Mouse (Mus musculus) liver, embryonic 15.5 days (tissue): ENCODE results near the gene Anxa4. TPM values are rescaled to one million over a fixed set of nuclear protein-coding genes. Genes with fewer than 3 reads are reported as not detected.

Experiments
- ATAC-seq: fragments of 200-750 bp; cut with Nextera tagmentation; 2 replicates; pipeline ENCODE4 v1.8.0; 2017; ENCODE audit warnings: moderate number of reproducible peaks, mild to moderate bottlenecking, moderate library complexity; ENCODE audit not compliant: insufficient read depth
- H3K27ac ChIP-seq: fragments of 300-500 bp; sonication (generic); replicated peaks from 2 replicates; pipeline ENCODE4 v1.5.1; 2015; ENCODE audit warnings: mild to moderate bottlenecking, inconsistent platforms
- H3K27me3 ChIP-seq: fragments of 300-500 bp; sonication (generic); 2 replicates; pipeline ENCODE4 v1.6.1; 2015; ENCODE audit warnings: mild to moderate bottlenecking, inconsistent platforms
- H3K36me3 ChIP-seq: fragments of 300-500 bp; sonication (generic); replicated peaks from 2 replicates; pipeline ENCODE4 v1.6.1; 2015; ENCODE audit warnings: moderate library complexity, mild to moderate bottlenecking, inconsistent platforms
- H3K4me1 ChIP-seq: fragments of 300-500 bp; sonication (generic); replicated peaks from 2 replicates; pipeline ENCODE4 v1.6.1; 2015; ENCODE audit warnings: inconsistent platforms
- H3K4me2 ChIP-seq: fragments of 300-500 bp; sonication (generic); 2 replicates; pipeline ENCODE4 v1.6.1; 2015; ENCODE audit warnings: moderate library complexity, mild to moderate bottlenecking, inconsistent platforms
- H3K4me3 ChIP-seq: fragments of 300-500 bp; sonication (generic); replicated peaks from 2 replicates; pipeline ENCODE4 v1.5.1; 2015; ENCODE audit warnings: mild to moderate bottlenecking, inconsistent platforms
- H3K9ac ChIP-seq: fragments of 300-500 bp; sonication (generic); 2 replicates; pipeline ENCODE4 v1.6.1; 2015; ENCODE audit warnings: moderate library complexity, mild to moderate bottlenecking, inconsistent platforms
- H3K9me3 ChIP-seq: fragments of 300-500 bp; sonication (generic); replicated peaks from 2 replicates; pipeline ENCODE4 v1.6.1; 2016; ENCODE audit warnings: inconsistent platforms
- WGBS: fragments of 180-500 bp; shearing (Covaris S2); methylation state at CpG from one replicate; pipeline ENCODE4 v1.1.7; 2015; ENCODE audit warnings: mixed read lengths; ENCODE audit not compliant: insufficient replicate concordance; 5-methylcytosine and 5-hydroxymethylcytosine counted together
- polyA plus RNA-seq: library from polyadenylated mRNA; unstranded; fragments of >200 nt; fragmentation: Nextera tagmentation; extraction: Ambion mirVana; gene quantifications from 2 replicates; pipeline ENCODE4 v1.2.1, GENCODE M21; 2015

Anxa4 gene
- polyA plus RNA-seq, 1 experiment from 2014 or later: 36.9 TPM

GRCm38 (mm10) chr6:86708072-86708774 is 85.2 kb downstream of the Anxa4 start:
- Histone ChIP-seq H3K9ac (no peak overlapping the region), H3K4me3 (no peak overlapping the region), H3K27ac (no peak overlapping the region), H3K9me3 (no peaks in the 10 kb centered on the region), H3K4me1 (0 out of 2 replicates have a peak, but pooled peaks cover 2% of the 10 kb centered on the region), H3K27me3 (no peaks in the 10 kb centered on the region), H3K36me3 (peaks cover 14% of the 10 kb centered on the region; the same call in 1 of the 2 replicates), H3K4me2 (no peak overlapping the region)
- WGBS: 80% methylated on average over 4 of the region's 4 CpGs
- ATAC-seq: no peak

- no peak overlapping the region for H3K9ac ChIP-seq
- 70% methylated on average over 9 of the region's 9 CpGs for WGBS
- peaks cover 37% of the 10 kb centered on the region for H3K36me3 ChIP-seq
- H3K4me1 ChIP-seq: peaks cover 6% of the 10 kb centered on the region; the same call in 1 of the 2 replicates
- H3K4me3 ChIP-seq: no peak overlapping the region
- H3K4me2 ChIP-seq: no peak overlapping the region
- peak; percentile 51 for ATAC-seq
- H3K27ac ChIP-seq: 0 out of 2 replicates have a peak overlapping the region, but pooled peaks have one; percentile 39
- no peaks in the 10 kb centered on the region for H3K9me3 ChIP-seq
- H3K27me3 ChIP-seq: no peaks in the 10 kb centered on the region
Measured at GRCm38 (mm10) chr6:86702577-86702976, 90.8 kb downstream of the Anxa4 start.

- H3K9me3 ChIP-seq: no peaks in the 10 kb centered on the region
- no peak overlapping the region for H3K4me3 ChIP-seq
- no peak for ATAC-seq
- no peaks in the 10 kb centered on the region for H3K27me3 ChIP-seq
- H3K9ac ChIP-seq: no peak overlapping the region
- no peak overlapping the region for H3K4me2 ChIP-seq
- H3K36me3 ChIP-seq: peaks cover 45% of the 10 kb centered on the region
- peaks cover 4% of the 10 kb centered on the region; the same call in 1 of the 2 replicates for H3K4me1 ChIP-seq
- WGBS: 63% methylated on average over 6 of the region's 6 CpGs
- 0 out of 2 replicates have a peak overlapping the region, but pooled peaks have one; percentile 43 for H3K27ac ChIP-seq
Measured at GRCm38 (mm10) chr6:86697903-86698302, 95.5 kb downstream of the Anxa4 start.

GRCm38 (mm10) chr6:86696213-86696612 is 97.2 kb downstream of the Anxa4 start:
- no peak overlapping the region for H3K4me3 ChIP-seq
- no peaks in the 10 kb centered on the region for H3K9me3 ChIP-seq
- H3K4me1 ChIP-seq: peaks cover 4% of the 10 kb centered on the region; the same call in 1 of the 2 replicates
- no peaks in the 10 kb centered on the region for H3K27me3 ChIP-seq
- WGBS: 84% methylated on average over 10 of the region's 10 CpGs
- no peak overlapping the region for H3K4me2 ChIP-seq
- no peak overlapping the region for H3K27ac ChIP-seq
- no peak overlapping the region for H3K9ac ChIP-seq
- ATAC-seq: no peak
- H3K36me3 ChIP-seq: peaks cover 37% of the 10 kb centered on the region

GRCm38 (mm10) chr6:86694465-86694864 is 98.9 kb downstream of the Anxa4 start:
- no peak for ATAC-seq
- Histone ChIP-seq H3K9me3 (no peaks in the 10 kb centered on the region), H3K9ac (no peak overlapping the region), H3K4me1 (peaks cover 8% of the 10 kb centered on the region), H3K4me2 (no peak overlapping the region), H3K27me3 (no peaks in the 10 kb centered on the region), H3K36me3 (peaks cover 22% of the 10 kb centered on the region), H3K27ac (no peak overlapping the region), H3K4me3 (no peak overlapping the region)

- H3K27ac ChIP-seq: no peak overlapping the region
- peak; percentile 54; the same call in 1 of the 2 replicates for ATAC-seq
- WGBS: 58% methylated on average over 3 of the region's 3 CpGs
Measured at GRCm38 (mm10) chr6:86689671-86690070, 103.7 kb downstream of the Anxa4 start.

GRCm38 (mm10) chr6:86686971-86687370 is 106.4 kb downstream of the Anxa4 start:
- Histone ChIP-seq H3K4me3 (no peak overlapping the region), H3K4me2 (no peak overlapping the region), H3K9me3 (no peaks in the 10 kb centered on the region), H3K36me3 (peaks cover 4% of the 10 kb centered on the region), H3K9ac (no peak overlapping the region), H3K27ac (no peak overlapping the region), H3K4me1 (peaks cover 38% of the 10 kb centered on the region), H3K27me3 (no peaks in the 10 kb centered on the region)
- 64% methylated on average over 1 of the region's 1 CpGs for WGBS
- ATAC-seq: no peak

More at GRCm38 (mm10) chr6:86689671-86690070, 103.7 kb downstream of the Anxa4 start:
- H3K9me3 ChIP-seq: no peaks in the 10 kb centered on the region
- H3K4me1 ChIP-seq: peaks cover 21% of the 10 kb centered on the region
- H3K4me3 ChIP-seq: no peak overlapping the region
- peak overlapping the region; percentile 30; the same call in 1 of the 2 replicates for H3K4me2 ChIP-seq
- no peak overlapping the region for H3K9ac ChIP-seq
- H3K27me3 ChIP-seq: no peaks in the 10 kb centered on the region
- no peaks in the 10 kb centered on the region for H3K36me3 ChIP-seq

Other genes with a start within 250 kb of the Anxa4 start
- gene Asprv1, start 165.4 kb downstream of the Anxa4 start, polyA plus RNA-seq: 2.0 and 2.9 TPM in 2 replicates
- 48.8 and 58.0 TPM in 2 replicates for gene Mxd1, start 124.4 kb downstream of the Anxa4 start, polyA plus RNA-seq
- gene Snrnp27, start 109.1 kb downstream of the Anxa4 start, polyA plus RNA-seq: 37.5 and 47.5 TPM in 2 replicates
- gene Gmcl1, start 60.2 kb downstream of the Anxa4 start, polyA plus RNA-seq: 7.1 and 7.8 TPM in 2 replicates
- gene Aak1, start 55.9 kb upstream of the Anxa4 start, polyA plus RNA-seq: 3.2 TPM in 2 replicates
- gene Nfu1, start 215.7 kb upstream of the Anxa4 start, polyA plus RNA-seq: 40.3 and 42.2 TPM in 2 replicates
- 6.5 and 6.7 TPM in 2 replicates for gene Gfpt1, start 249.3 kb upstream of the Anxa4 start, polyA plus RNA-seq